7 mouse cellular contexts compared by ENCODE assay signal in the genomic region with DNA sequence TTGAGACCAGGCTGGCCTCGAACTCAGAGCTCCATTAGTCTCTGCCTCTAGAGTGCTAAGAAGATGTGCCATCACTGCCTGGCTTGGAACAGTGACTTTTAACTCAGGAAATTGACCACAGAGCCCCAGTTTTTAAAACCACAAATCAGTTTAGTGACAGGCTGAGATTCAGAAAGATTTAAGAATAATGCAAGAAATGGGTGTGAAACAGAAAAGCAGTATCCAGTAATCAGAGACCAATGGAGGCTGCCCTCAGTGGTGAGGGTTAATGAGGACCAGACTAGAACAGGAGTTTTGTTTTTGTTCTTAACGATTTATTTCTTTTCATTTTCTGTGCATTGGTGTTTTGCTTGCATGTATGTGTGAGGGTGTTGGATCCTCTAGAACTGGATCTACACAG. TPM values are rescaled to one million over a fixed set of nuclear protein-coding genes. Genes with fewer than 3 reads are reported as not detected.
DNase-seq lines count a peak whose midpoint lies in the region; ATAC-seq and TF ChIP-seq lines count a peak whose summit lies in the region.

No protein-coding gene starts in this region.

- peak overlapping the region; percentile 97 for H3K27ac ChIP-seq in lung, embryonic 14.5 days (ENCODE audit: low read depth)
- H3K27ac ChIP-seq in embryonic facial prominence, embryonic 15.5 days (replicated peaks) = peak overlapping the region; percentile 99
- H3K27ac ChIP-seq in intestine, embryonic 16.5 days (ENCODE audit: low read length) = peak overlapping the region; percentile 99
- peak overlapping the region; percentile 90 for H3K27ac ChIP-seq in neural tube, embryonic 15.5 days (replicated peaks)

- H3K9ac ChIP-seq in lung, embryonic 14.5 days = peak overlapping the region; percentile 77
- no peak overlapping the region for H3K9ac ChIP-seq in embryonic facial prominence, embryonic 15.5 days
- peak overlapping the region; percentile 90 for H3K9ac ChIP-seq in intestine, embryonic 16.5 days (ENCODE audit: low read depth, low read length)
- peak overlapping the region; percentile 68; the same call in 1 of the 2 replicates for H3K9ac ChIP-seq in neural tube, embryonic 15.5 days (replicated peaks)

- H3K4me2 ChIP-seq in lung, embryonic 14.5 days = peak overlapping the region; percentile 84
- H3K4me2 ChIP-seq in embryonic facial prominence, embryonic 15.5 days (replicated peaks) = peak overlapping the region; percentile 63
- H3K4me2 ChIP-seq in intestine, embryonic 16.5 days (ENCODE audit: low read depth, low read length) = no peak overlapping the region; the same call in 1 of the 2 replicates
- H3K4me2 ChIP-seq in neural tube, embryonic 15.5 days = peak overlapping the region; percentile 77

- no peaks in the 10 kb centered on the region for H3K27me3 ChIP-seq in lung, embryonic 14.5 days (ENCODE audit: insufficient read depth, low read length)
- no peaks in the 10 kb centered on the region for H3K27me3 ChIP-seq in embryonic facial prominence, embryonic 15.5 days
- H3K27me3 ChIP-seq in intestine, embryonic 16.5 days (replicated peaks; ENCODE audit: control insufficient read depth, insufficient read depth, low read length) = no peaks in the 10 kb centered on the region
- no peaks in the 10 kb centered on the region for H3K27me3 ChIP-seq in neural tube, embryonic 15.5 days (replicated peaks)

- peak overlapping the region; percentile 53; the same call in 1 of the 2 replicates for H3K4me3 ChIP-seq in lung, embryonic 14.5 days (ENCODE audit: low read depth, low read length)
- peak overlapping the region; percentile 87 for H3K4me3 ChIP-seq in embryonic facial prominence, embryonic 15.5 days (replicated peaks)
- H3K4me3 ChIP-seq in intestine, embryonic 16.5 days (ENCODE audit: low read length) = peak overlapping the region; percentile 74; the same call in 1 of the 2 replicates
- peak overlapping the region; percentile 75 for H3K4me3 ChIP-seq in neural tube, embryonic 15.5 days (replicated peaks)

- no peak for DNase-seq in lung, embryonic 14.5 days
- DNase-seq in lung, postnatal 36 days = no peak
- no peak for DNase-seq in MN1 (ENCODE audit: low spot score)
- no peak for DNase-seq in Muller cell, postnatal 12 days (ENCODE audit: inconsistent ontology term)

- TF ChIP-seq CTCF in lung, embryonic 14.5 days (IDR thresholded peaks at IDR 0.05; ENCODE audit: low read depth) = no peak

- H3K4me1 ChIP-seq in lung, embryonic 14.5 days (ENCODE audit: insufficient read depth) = peaks cover 4% of the 10 kb centered on the region; the same call in 1 of the 2 replicates
- H3K4me1 ChIP-seq in embryonic facial prominence, embryonic 15.5 days = peaks cover 19% of the 10 kb centered on the region
- H3K4me1 ChIP-seq in intestine, embryonic 16.5 days (ENCODE audit: control insufficient read depth, insufficient read depth, low read length) = peaks cover 25% of the 10 kb centered on the region
- H3K4me1 ChIP-seq in neural tube, embryonic 15.5 days = peaks cover 18% of the 10 kb centered on the region

- H3K36me3 ChIP-seq in lung, embryonic 14.5 days (ENCODE audit: insufficient read depth) = peaks cover 21% of the 10 kb centered on the region
- H3K36me3 ChIP-seq in embryonic facial prominence, embryonic 15.5 days = peaks cover 19% of the 10 kb centered on the region
- peaks cover 3% of the 10 kb centered on the region; the same call in 1 of the 2 replicates for H3K36me3 ChIP-seq in intestine, embryonic 16.5 days (ENCODE audit: control insufficient read depth, insufficient read depth, low read length)
- H3K36me3 ChIP-seq in neural tube, embryonic 15.5 days = 0 out of 2 replicates have a peak, but pooled peaks cover 3% of the 10 kb centered on the region

- no peaks in the 10 kb centered on the region for H3K9me3 ChIP-seq in lung, embryonic 14.5 days (ENCODE audit: low read depth, low read length)
- no peaks in the 10 kb centered on the region for H3K9me3 ChIP-seq in embryonic facial prominence, embryonic 15.5 days (replicated peaks)
- H3K9me3 ChIP-seq in intestine, embryonic 16.5 days (ENCODE audit: control insufficient read depth, low read length) = no peaks in the 10 kb centered on the region
- H3K9me3 ChIP-seq in neural tube, embryonic 15.5 days (replicated peaks) = no peaks in the 10 kb centered on the region

- ATAC-seq in lung, embryonic 14.5 days (ENCODE audit: insufficient read depth) = no peak
- no peak for ATAC-seq in embryonic facial prominence, embryonic 15.5 days (ENCODE audit: insufficient number of reproducible peaks, low FRiP score, low TSS enrichment, low read depth)
- ATAC-seq in intestine, embryonic 16.5 days = no peak
- ATAC-seq in neural tube, embryonic 15.5 days (ENCODE audit: low FRiP score) = no peak

- WGBS in lung, embryonic 14.5 days = 69% methylated on average over 2 of the region's 2 CpGs
- 56% methylated on average over 2 of the region's 2 CpGs for WGBS in embryonic facial prominence, embryonic 15.5 days
- 69% methylated on average over 2 of the region's 2 CpGs for WGBS in intestine, embryonic 16.5 days
- WGBS in neural tube, embryonic 15.5 days = 84% methylated on average over 2 of the region's 2 CpGs

RNA-seq across cellular contexts. Expression of a gene that starts 0.7 kb away (rescaled TPM):
- polyA plus RNA-seq in lung, embryonic 14.5 days (2014; fragmentation: Nextera tagmentation; extraction: Ambion mirVana) = 1,429 and 1,485 TPM in 2 replicates
- polyA plus RNA-seq in embryonic facial prominence, embryonic 15.5 days (2015; fragmentation: Nextera tagmentation; extraction: Ambion mirVana) = 1,053 and 1,174 TPM in 2 replicates
- polyA plus RNA-seq in intestine, embryonic 16.5 days (2015; fragmentation: Nextera tagmentation; extraction: Ambion mirVana) = 1,384 and 1,485 TPM in 2 replicates
- polyA plus RNA-seq in neural tube, embryonic 15.5 days (2015; fragmentation: Nextera tagmentation; extraction: Ambion mirVana) = 443 and 606 TPM in 2 replicates

RNA-seq across cellular contexts. Expression of a gene that starts 23.5 kb away (rescaled TPM):
- polyA plus RNA-seq in lung, embryonic 14.5 days (2014; fragmentation: Nextera tagmentation; extraction: Ambion mirVana) = 18.0 and 20.7 TPM in 2 replicates
- 21.8 and 22.8 TPM in 2 replicates for polyA plus RNA-seq in embryonic facial prominence, embryonic 15.5 days (2015; fragmentation: Nextera tagmentation; extraction: Ambion mirVana)
- 20.7 and 22.7 TPM in 2 replicates for polyA plus RNA-seq in intestine, embryonic 16.5 days (2015; fragmentation: Nextera tagmentation; extraction: Ambion mirVana)
- polyA plus RNA-seq in neural tube, embryonic 15.5 days (2015; fragmentation: Nextera tagmentation; extraction: Ambion mirVana) = 20.0 and 22.7 TPM in 2 replicates

RNA-seq across cellular contexts. Expression of a gene that starts 23.6 kb away (rescaled TPM):
- 30.0 and 35.1 TPM in 2 replicates for polyA plus RNA-seq in lung, embryonic 14.5 days (2014; fragmentation: Nextera tagmentation; extraction: Ambion mirVana)
- 29.7 and 32.0 TPM in 2 replicates for polyA plus RNA-seq in embryonic facial prominence, embryonic 15.5 days (2015; fragmentation: Nextera tagmentation; extraction: Ambion mirVana)
- polyA plus RNA-seq in intestine, embryonic 16.5 days (2015; fragmentation: Nextera tagmentation; extraction: Ambion mirVana) = 21.3 and 22.6 TPM in 2 replicates
- polyA plus RNA-seq in neural tube, embryonic 15.5 days (2015; fragmentation: Nextera tagmentation; extraction: Ambion mirVana) = 9.7 and 11.3 TPM in 2 replicates

RNA-seq across cellular contexts. Expression of a gene that starts 33.2 kb away (rescaled TPM):
- 759 and 786 TPM in 2 replicates for polyA plus RNA-seq in lung, embryonic 14.5 days (2014; fragmentation: Nextera tagmentation; extraction: Ambion mirVana)
- polyA plus RNA-seq in embryonic facial prominence, embryonic 15.5 days (2015; fragmentation: Nextera tagmentation; extraction: Ambion mirVana) = 777 and 798 TPM in 2 replicates
- polyA plus RNA-seq in intestine, embryonic 16.5 days (2015; fragmentation: Nextera tagmentation; extraction: Ambion mirVana) = 928 and 934 TPM in 2 replicates
- 717 and 746 TPM in 2 replicates for polyA plus RNA-seq in neural tube, embryonic 15.5 days (2015; fragmentation: Nextera tagmentation; extraction: Ambion mirVana)

RNA-seq across cellular contexts. Expression of a gene that starts 36.1 kb away (rescaled TPM):
- polyA plus RNA-seq in lung, embryonic 14.5 days (2014; fragmentation: Nextera tagmentation; extraction: Ambion mirVana) = 6.6 and 7.8 TPM in 2 replicates
- 7.7 and 8.3 TPM in 2 replicates for polyA plus RNA-seq in embryonic facial prominence, embryonic 15.5 days (2015; fragmentation: Nextera tagmentation; extraction: Ambion mirVana)
- 10.4 and 11.6 TPM in 2 replicates for polyA plus RNA-seq in intestine, embryonic 16.5 days (2015; fragmentation: Nextera tagmentation; extraction: Ambion mirVana)
- polyA plus RNA-seq in neural tube, embryonic 15.5 days (2015; fragmentation: Nextera tagmentation; extraction: Ambion mirVana) = 3.0 and 3.3 TPM in 2 replicates
